Mouse (Mus musculus) brain, embryonic 14.5 days (tissue): ENCODE results near the gene Lgr5.

Experiments
- CTCF ChIP-seq: fragments of 200-500 bp; IDR thresholded peaks from 2 replicates; pipeline ENCODE4 v1.5.1; 2012; ENCODE audit warnings: inconsistent platforms, mild to moderate bottlenecking, moderate library complexity, borderline replicate concordance; ENCODE audit not compliant: insufficient read depth, insufficient read length; ENCODE audit errors: extremely low read depth
- POLR2A ChIP-seq: fragments of 200-500 bp; IDR thresholded peaks from 2 replicates; pipeline ENCODE4 v1.6.1; 2012; ENCODE audit warnings: mild to moderate bottlenecking, inconsistent platforms, borderline replicate concordance; ENCODE audit not compliant: poor library complexity, insufficient read depth, insufficient read length, severe bottlenecking; ENCODE audit errors: extremely low read depth

DNA sequence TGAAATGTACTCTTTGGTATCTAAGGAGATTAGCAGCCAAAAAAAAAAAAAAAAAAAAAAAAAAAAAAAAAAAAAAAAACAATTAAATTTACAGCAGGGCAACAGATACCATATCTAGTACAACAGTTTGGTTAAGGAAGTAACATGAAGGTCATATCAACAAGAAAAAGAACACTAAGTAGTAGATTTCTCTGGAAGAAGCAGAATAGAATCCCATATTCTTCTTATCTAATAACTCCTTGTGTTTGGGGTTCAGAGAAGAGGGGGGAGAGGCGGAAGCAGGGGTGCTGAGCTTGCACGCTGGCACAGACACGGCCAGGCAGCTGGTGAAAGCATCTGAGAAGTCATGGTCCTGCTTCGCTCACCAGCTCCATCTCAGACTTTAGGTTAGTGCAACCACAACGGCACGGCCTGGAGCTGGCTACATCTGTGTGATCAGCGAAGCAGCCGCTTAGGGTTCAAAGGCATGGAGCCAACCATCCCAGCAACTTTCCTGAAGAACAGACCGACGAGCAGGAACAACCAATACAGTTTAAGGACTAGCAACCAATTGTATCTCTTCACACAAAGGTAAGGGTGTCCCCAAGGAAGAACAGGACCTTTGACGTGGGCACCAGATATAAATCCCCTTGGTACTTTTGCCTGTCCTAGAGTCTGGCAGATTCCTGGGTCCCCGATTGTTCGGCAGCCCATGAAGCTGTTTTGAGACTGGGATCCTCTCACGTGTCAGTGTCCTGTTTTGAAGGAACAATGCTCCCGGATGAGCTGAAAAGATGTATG lies 17.7 kb downstream of the Lgr5 start, which contains the start of gene A930009A15Rik:
- no peak for TF ChIP-seq CTCF
- no peak for TF ChIP-seq POLR2A
